Mouse (Mus musculus) olfactory bulb, adult 2 months (tissue): ENCODE measurements around the gene Syne2.

Source experiments
- CTCF ChIP-seq: fragments of 200-500 bp; IDR thresholded peaks from 2 replicates; pipeline ENCODE4 v1.5.1; 2012; ENCODE audit warnings: low read depth, mild to moderate bottlenecking, low read length, moderate library complexity; ENCODE audit not compliant: insufficient read depth
- POLR2A ChIP-seq: fragments of 200-500 bp; IDR thresholded peaks from 2 replicates; pipeline ENCODE4 v1.6.1; 2012; ENCODE audit warnings: mild to moderate bottlenecking, low read depth, low read length, moderate library complexity; ENCODE audit not compliant: insufficient read depth

GRCm38 (mm10) chr12:75866419-75867373 lies 48.8 kb downstream of the Syne2 start:
- TF ChIP-seq POLR2A (no peak), CTCF (no peak)
